Mouse (Mus musculus) megakaryocyte progenitor cell, adult 5-6 weeks (primary cell): Measurements from ENCODE around the gene Gabrg3. TPM values are rescaled to one million over a fixed set of nuclear protein-coding genes. Genes with fewer than 3 reads are reported as not detected.

Experiments used
- ATAC-seq: replicated peaks from 2 replicates; pipeline ENCODE4 v1.8.0; 2016; ENCODE audit warnings: mild to moderate bottlenecking, moderate TSS enrichment, inconsistent platforms; ENCODE audit not compliant: poor library complexity
- total RNA-seq, 2 experiments: library from RNA; stranded (forward) in 1 of 2; stranded (reverse) in 1 of 2; fragments of 157-497, 149-512 nt in 1 of 2; fragments of 200-1000 nt in 1 of 2; gene quantifications; 2 replicates each; pipeline versions ENCODE4 v1.2.3 to v1.2.4; 2015 to 2017

Gabrg3 gene
- total RNA-seq, 2 experiments from 2014 or later = not detected

GRCm38 (mm10) chr7:56765612-56766445, 621.2 kb downstream of the Gabrg3 start:
- ATAC-seq = no peak

- ATAC-seq = no peak
Measured at GRCm38 (mm10) chr7:56729225-56729624, 657.8 kb downstream of the Gabrg3 start.

Other genes with a start within 250 kb of the Gabrg3 start
- not detected in 2 replicates for gene Gabrb3, start 32.5 kb upstream of the Gabrg3 start, total RNA-seq (2015)
- gene Gabrb3, start 32.5 kb upstream of the Gabrg3 start, total RNA-seq (2017) = not detected in 2 replicates
- not detected in 2 replicates for gene Gabra5, start 122.9 kb upstream of the Gabrg3 start, total RNA-seq (2015)
- gene Gabra5, start 122.9 kb upstream of the Gabrg3 start, total RNA-seq (2017) = not detected in 2 replicates